Mouse (Mus musculus) fibroblast of lung, adult 2 months (primary cell): ENCODE measurements at regions not wholly inside any gene's neighbourhood (a gene's known extent, or its start where the extent isn't known, plus 50 kb on each side); places are given as distances from the start of the nearest gene placed in this dataset.

Experiments
- DNase-seq: peaks from one replicate; pipeline ENCODE4 v3.0.0-alpha.2; 2011; ENCODE audit warnings: low read depth

DNA sequence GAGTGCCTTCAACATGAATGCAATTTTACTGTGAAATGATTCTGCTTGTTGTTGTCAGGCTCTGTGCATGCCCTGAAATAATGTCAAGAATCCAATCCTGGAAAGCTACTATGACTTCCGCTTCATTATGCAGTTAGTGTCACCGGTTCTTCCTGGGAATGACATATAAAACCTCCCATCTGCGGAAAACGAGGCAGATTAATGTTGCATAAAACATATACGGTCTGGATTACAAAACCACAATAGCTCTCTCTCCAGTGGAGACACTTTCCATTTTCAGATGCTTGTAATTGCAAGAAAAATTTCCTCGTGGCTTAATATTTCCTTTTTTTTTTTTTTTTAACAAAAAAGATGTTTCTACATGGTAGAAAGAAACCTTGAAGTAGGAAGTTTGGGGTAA, 198.2 kb upstream of the Chl1 start:
- no peak for DNase-seq

DNA sequence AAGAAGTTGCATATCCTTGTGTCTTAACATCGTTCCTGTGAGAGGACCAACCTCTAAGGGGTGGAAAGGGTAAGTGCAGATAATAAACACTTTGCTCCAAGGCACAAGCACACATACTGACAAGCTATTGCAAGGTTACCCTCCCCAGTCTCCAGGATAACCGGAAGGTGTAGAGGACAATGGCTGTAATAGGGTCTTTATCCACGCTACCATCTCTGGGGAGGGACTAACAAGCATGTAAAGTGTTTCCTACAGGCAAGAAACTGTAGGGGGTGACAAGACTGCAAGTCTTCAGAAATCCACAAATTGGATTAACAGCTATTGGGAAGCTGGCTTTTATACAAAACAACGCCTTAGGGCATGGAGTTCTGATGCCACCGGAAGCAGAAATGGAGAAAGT, 197.5 kb upstream of the Chl1 start:
- no peak for DNase-seq

DNA sequence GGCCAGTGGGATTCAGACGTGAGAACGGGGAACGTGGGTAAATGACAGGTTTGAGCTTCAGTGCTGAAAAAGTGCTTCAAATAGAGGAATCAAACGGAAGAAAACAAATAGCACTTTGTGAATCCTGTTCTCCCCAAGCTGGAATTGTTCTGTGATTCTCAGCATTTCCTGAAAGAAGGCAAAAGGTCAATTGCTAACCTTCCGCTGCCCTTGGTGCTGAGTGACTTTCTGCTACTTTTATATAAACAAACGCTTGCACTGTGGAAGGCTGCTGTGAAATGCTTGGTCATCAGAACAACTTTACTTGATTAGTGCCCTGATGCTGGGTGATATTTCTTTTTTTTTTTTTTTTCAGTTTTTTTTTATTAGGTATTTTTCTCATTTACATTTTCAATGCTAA, 192.3 kb upstream of the Chl1 start:
- no peak for DNase-seq

DNA sequence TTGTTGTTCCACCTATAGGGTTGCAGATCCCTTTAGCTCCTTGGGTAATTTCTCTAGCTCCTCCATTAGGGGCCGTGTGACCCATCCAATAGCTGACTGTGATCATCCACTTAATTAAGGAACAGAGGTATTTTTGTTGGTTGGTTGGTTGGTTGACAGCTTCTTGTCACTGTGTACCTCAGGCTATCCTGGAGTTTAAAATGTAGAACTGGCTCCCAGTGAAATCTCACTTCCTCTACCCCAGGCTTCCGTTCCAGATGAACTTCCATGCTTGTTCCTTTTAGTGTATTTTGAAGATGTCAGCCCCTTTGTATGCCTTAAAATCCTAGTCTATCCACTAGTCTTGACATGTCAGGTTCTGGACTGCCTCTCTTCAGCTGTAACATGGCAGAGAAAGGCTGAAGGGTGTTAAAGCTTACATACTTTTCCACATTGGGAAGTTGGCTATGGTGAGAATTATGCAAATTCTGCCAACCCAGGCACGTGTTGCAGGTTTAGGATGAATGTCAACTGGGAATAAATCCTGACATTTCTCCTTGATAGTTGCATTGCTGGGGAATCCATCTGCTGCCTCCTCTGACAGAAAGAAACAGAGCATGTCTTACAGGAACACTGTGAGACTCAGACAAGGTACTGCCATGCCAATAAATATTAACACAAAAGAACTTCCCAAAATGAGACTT, 191.6 kb upstream of the Chl1 start:
- DNase-seq, result no peak

DNA sequence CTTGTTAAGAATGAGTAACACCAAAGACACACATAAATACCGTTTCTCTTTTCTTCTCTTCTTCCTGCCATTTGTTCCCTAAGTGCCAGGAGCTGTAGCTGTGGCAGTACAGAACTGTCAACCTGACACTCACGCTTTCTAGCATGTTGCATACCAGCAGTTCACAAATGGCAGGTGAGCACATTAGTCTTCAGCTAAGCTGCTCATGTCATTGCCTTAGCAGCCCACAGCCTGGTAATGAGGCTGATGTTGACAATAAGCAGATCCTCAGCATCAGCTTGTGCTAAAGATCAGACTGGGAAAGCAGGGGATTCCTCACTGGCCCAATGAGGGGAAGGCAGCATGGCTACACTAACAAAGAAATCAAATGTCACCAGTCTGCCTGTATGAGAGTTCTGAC, 190.4 kb upstream of the Chl1 start:
- no peak for DNase-seq

GRCm38 (mm10) chr6:103320550-103320949, 189.8 kb upstream of the Chl1 start:
- no peak for DNase-seq

DNA sequence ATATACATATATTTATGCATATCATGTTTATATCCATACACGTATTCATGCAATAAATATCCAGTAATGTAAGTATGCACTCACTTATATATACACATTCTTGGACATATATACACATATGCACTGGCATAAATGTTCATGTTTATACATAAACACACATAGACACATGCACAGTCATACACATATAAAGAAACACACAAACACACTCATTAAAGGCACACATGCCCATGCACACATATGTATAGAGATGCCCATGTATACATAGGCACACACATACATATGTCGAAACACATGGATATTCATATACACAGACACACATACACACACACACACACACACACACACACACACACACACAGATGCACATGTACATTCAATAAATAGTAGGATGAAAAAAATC, 189.3 kb upstream of the Chl1 start:
- DNase-seq, result no peak

- no peak for DNase-seq
Measured at GRCm38 (mm10) chr6:103322442-103322841, 187.9 kb upstream of the Chl1 start.

DNA sequence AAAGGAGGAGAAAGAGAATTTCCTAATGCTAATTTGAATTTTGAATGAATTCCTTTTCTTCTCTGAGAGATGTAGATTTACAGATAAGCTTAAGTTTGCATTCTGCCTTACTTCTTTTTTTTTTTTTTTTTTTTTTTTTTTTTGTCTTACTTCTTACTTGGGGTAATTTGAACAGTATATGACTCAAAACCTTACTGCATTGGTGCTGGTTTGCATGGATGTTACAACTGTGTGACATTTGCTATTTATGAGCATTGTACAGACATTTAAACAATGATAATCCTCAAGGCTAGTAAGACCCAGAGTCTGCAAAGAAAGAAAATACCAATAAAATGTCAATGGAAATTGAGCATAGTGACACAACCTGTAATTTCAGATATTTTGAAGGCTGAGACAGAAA, 174.7 kb upstream of the Chl1 start:
- DNase-seq, result no peak

DNA sequence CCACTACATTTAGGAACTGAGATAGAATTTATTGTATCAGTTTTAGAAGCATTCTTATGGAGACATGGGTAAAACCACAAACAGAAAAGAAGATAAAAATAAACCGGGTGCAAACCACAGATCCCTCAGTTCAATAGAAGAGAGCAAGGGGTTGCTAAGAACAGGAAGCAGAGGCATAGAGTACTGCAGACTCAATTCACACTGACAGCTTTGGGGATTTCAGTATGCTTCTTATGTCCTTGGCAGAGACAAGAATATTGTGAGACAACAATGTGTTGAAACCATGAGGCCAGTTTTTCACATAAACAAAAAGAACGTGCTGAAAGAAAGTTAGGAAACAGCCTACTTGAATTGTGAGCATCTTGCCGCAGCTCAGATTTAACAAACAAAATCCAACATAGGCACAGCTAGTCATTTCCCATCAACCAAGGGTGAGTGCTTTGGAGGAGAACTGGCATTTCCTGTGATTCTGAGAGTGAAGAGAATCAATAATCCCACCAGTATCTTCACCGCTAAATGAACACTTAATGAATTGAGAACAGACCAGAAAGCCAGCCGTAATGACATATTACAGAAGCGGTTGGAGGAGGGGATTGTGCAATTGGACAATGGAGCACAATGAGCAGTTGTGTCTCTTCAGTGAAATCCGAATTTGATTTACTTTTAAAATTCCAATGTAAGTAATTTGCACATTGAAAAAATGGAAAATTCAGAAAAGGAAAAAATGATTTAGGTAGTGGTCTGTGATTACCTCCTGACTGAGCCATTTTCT, 170.2 kb upstream of the Chl1 start:
- no peak for DNase-seq

GRCm38 (mm10) chr6:103343515-103343914, 166.9 kb upstream of the Chl1 start:
- no peak for DNase-seq

DNA sequence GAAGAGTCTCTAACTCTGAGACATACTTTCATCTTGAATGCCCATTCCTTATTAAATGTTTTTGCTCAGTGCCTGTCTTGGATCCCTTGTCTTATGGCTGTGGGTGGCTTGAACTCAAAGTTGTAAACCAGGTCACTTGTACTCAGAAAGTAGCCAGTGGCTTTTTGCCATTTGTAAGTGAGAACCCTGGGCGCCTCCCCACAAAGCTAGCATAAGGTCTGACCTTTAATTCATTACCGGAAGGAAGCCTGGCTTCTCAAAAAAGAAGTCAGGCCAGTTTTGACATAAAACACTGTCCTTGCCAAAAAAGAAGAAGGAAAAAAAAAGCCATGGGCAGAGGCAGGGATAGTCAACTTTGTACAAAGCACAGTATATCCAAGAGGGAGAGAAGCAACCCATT, 166.0 kb upstream of the Chl1 start:
- DNase-seq, result no peak

DNA sequence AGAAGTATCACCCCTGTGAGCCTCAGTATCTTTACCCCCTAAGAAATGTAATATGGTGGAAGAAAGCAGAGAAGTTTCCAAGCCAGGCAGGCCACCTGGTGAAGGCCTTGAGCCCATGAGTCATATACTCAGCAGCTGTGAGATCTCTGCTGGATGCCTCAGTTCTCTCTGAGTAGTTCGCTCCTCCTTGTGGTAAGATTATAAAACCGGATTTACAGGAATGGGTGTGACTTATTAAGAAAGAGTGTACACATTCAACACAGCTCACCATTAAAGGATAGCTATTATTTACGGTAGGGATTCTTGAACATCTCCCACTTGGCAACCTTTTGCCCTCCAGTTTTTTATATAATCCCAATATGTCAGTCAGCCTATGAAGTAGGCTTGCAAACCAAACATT, 165.2 kb upstream of the Chl1 start:
- no peak for DNase-seq

- DNase-seq, result peak; percentile 10
Measured at GRCm38 (mm10) chr6:103352405-103353124, 157.8 kb upstream of the Chl1 start.

GRCm38 (mm10) chr6:103353346-103353745, 157.0 kb upstream of the Chl1 start:
- no peak for DNase-seq

DNA sequence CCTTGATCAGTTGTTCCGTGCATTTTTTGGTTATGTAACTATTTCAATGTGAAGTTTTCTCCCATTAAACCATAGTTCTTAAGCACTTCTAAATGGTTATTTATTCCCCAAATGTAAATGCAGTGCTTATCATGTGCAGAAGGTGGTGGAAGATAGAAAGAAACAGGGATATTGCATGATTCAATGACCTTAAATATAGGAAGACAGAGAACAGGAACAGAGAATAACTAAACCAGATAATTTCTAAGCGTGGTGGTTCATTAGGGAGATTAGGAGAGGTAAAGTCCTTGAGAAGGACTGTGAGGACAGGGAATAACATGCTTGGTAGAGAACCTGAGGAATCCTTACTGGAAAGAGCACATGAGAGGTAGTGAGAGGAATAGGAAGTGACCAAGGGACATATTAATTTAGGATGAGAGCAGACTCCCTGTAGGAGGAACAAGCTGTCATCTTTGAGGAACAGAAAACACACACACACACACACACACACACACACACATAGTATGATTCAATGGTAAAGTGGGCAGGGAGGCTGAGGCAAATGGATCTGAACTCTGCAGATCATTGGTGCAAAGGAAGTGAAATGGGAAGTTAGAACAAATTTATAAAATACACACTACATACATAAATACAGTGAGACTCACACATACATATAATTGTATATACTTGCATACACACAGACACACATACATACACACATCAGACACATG, 143.4 kb upstream of the Chl1 start:
- no peak for DNase-seq

DNA sequence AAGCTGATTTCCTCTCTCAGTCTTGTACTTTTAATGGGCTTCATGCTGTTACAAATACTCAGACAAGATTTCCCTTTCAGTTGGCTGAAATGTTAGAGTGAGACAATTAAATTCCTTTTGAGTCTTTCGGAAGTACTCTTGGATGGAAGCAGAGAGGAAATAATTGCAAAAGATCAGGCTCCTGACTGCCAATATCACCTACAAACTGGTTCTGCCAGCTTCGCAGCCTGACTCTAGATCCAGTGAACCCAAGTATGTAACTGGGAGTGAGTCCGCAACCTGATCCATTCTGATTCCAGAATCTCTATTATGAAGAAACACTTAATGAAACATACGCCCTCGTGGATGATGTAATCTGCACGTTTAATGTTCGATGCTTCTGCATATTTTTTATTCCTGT, 135.4 kb upstream of the Chl1 start:
- DNase-seq, result no peak

DNA sequence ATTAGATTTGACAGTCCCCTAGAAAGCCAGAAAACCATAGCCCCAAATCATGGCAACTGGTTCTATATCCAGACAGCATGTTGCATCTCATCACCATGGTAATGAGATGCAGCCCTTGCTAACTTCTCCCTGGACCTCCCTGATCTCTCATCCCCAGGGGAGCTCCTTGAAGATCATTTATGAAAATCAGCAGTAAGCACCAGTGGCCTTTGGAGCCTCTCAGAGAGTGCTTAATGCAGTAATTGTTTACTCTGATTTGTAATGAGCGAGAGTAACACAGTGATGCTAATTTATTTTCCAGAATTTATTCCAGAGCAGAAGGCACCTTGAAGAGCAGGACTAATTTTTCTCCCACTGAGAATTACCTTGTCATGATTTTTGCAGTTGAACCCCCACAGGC, 133.1 kb upstream of the Chl1 start:
- no peak for DNase-seq

DNA sequence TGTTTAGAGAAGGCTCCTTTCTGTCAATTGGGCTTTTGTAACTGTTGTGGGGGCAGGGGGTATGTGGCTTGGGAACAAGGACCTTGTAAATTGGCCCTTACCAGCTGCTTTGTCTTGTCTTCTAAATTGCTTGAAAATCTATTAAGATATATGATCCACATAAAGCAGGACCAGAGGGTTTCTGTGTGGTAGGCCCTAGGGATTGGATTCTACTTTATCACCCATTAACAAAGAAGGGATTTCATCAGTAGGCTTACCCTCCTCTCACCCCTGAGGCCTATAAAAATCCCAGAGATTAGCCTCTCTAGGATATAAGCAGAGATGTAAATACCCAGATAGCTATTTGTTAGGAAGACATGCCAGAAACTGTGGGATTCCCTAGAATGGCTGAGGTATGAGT, 132.3 kb upstream of the Chl1 start:
- no peak for DNase-seq

DNA sequence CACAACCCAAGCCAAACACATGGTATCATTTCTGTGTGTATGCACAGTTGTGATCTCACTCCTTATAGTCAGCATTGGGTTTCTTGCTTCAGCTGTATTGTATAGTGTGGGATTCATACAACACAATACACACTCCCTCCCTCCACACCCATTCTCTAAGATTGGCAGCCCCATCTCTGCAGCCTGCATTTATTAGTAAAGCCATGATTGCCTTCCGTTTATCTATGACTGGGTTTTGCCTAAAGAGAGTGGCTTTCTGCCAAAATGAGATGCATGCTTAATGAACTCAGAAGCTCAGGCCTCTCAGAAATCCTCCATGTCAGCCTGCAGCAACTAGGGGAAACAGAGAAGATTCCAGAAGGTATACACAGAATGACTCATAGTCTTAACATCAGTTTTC, 129.4 kb upstream of the Chl1 start:
- DNase-seq, result no peak

DNA sequence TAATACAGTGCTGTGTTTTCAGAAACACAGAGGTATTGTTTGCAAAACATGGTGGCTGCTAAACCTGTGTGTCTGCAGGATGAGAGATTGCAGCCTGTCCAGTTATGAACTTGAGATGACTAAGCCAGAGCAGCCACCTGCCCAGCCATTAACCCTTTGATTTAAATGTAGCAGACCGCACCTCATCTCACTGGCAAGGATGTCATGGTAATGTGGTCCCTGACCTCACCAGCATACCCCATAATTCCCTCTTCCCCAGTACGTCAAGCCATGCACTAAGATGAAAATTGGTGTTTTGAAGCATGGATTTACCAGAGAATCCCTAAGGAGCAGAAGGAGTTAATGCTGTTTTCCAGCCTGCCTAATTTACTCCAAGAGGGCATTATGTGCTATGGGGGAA, 128.5 kb upstream of the Chl1 start:
- no peak for DNase-seq

DNA sequence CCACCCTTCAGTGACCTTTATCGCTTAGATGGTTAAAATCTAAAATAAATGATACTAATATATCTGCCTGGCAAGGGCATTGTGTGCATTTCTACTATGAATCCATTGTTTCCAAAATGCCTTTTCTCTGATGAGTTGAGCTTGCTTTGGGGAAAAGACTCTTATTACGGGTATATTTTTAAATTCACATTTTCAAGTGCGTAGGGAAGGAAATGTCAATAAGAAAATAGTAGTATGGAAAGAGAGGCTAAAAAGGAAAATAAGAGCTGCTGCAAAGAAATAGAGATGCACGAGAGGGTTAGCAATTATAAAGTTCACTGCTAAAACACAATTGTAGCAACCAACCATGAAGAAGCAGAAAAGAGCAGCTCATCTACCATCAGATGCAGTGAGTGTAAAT, 123.8 kb upstream of the Chl1 start:
- DNase-seq, result no peak

GRCm38 (mm10) chr6:103405961-103406360, 104.4 kb upstream of the Chl1 start:
- no peak for DNase-seq
